Mouse (Mus musculus) gastrocnemius, adult 2 months (tissue): ENCODE results near the gene Gm6676. TPM values are rescaled to one million over a fixed set of nuclear protein-coding genes. Genes with fewer than 3 reads are reported as not detected.
"Not testable (repeated sequence)": the region's sequence is repeated elsewhere in the genome, so short reads cannot be mapped to it uniquely, and the experiment has no call there.

Experiments used
- DNase-seq: peaks from one replicate; pipeline ENCODE4 v3.0.0; 2022
- H3K27ac ChIP-seq: fragments of 200-600 bp; 2 replicates; pipeline ENCODE4 v1.8.1; 2022; ENCODE audit warnings: mild to moderate bottlenecking
- H3K4me3 ChIP-seq: fragments of 200-600 bp; 2 replicates; pipeline ENCODE4 v1.8.1; 2022; ENCODE audit warnings: mild to moderate bottlenecking, moderate library complexity
- intact Hi-C: fragments of 180-260 bp; cut with DNase I; formaldehyde crosslinking; loops from one replicate; pipeline ENCODE4 v1.15.1; 2025
- long read RNA-seq, 2 experiments: library from polyadenylated mRNA; stranded (forward); transcript quantifications; one replicate each; pipeline ENCODE4 v2.0.0; 2021
- total RNA-seq, 2 experiments: library from RNA; stranded (reverse); gene quantifications; 2 replicates each; pipeline ENCODE4 v1.2.3; 2021

The Gm6676 gene
- total RNA-seq, result not detected
- long read RNA-seq, experiment 1, result 0 reads
- long read RNA-seq, experiment 2, result 0 reads

DNA sequence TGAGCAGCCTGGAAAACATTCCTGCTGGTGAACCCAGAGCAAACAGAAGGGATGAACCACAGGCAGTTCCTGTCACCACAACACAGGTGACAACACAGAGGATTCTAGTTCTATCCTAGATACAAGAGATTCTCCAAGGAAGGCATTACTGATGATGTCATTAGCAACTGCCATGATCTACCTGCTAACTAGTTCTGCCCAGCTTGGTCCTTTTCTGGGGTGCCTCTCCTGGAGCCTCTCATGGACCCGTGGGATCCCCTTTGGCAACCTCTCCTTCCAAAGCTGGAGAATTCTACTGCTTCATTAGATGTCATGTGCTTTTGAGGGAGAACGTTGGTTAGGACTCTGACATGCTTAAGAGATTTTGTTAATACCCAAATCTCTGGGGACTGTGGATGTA lies at the start of gene Gm6676:
Gene Gm6676 (minus strand): TSS at position 101 of the 400 bp plus-strand sequence.
- H3K4me3 ChIP-seq, intact Hi-C loops, H3K27ac ChIP-seq, DNase-seq: not testable (repeated sequence)

- intact Hi-C loops, result not testable (repeated sequence)
Measured at GRCm38 (mm10) chr14:7174483-7174971, 49.3 kb upstream of the Gm6676 start, which contains the start of gene Gm3512. Gene Gm3512, minus strand, starts transcription at chr14:7174533.

GRCm38 (mm10) chr14:7105124-7105802 lies 19.9 kb downstream of the Gm6676 start:
- H3K27ac ChIP-seq, intact Hi-C loops: not testable (repeated sequence)
- peak; percentile 13 for DNase-seq

More at GRCm38 (mm10) chr14:7174483-7174971, 49.3 kb upstream of the Gm6676 start, which contains the start of gene Gm3512:
- peak within 1 kb of the TSS; percentile 49 for H3K4me3 ChIP-seq
- H3K27ac ChIP-seq, DNase-seq: not testable (repeated sequence)

DNA sequence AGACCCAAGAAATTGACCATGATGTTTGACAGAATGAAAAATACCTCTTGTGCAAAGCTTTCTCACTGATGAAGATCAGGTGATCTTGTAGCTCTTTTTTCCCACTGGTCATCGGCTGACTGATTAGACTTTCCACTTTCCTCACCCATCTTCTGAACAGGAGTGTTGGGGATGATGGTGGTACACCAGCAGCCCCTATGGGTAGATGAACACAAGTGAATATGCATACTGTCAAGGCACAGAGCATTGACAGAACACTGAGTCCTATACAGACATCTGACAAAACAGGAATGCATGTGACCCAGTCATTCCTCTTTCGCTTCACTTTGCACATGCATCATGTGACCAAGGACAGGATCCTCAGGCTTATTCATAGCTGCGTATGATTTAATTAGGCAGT lies 24.7 kb downstream of the Gm6676 start, which contains the start of gene Gm3696:
Gene Gm3696 (minus strand): TSS at position 101 of the 400 bp plus-strand sequence.
- DNase-seq, intact Hi-C loops, H3K4me3 ChIP-seq, H3K27ac ChIP-seq: not testable (repeated sequence)

More at GRCm38 (mm10) chr14:7105124-7105802, 19.9 kb downstream of the Gm6676 start:
- H3K4me3 ChIP-seq, result 0 out of 2 replicates have a peak overlapping the region, but pooled peaks have one; percentile 40

Other genes with a start within 250 kb of the Gm6676 start
- under 1 TPM in 1 of 2 experiments, not detected in 1; 0.28 TPM for gene Gm3667, start 235.4 kb downstream of the Gm6676 start, total RNA-seq
- not detected for gene Gm6356, start 151.6 kb downstream of the Gm6676 start, total RNA-seq
- gene Gm10406, start 98.0 kb downstream of the Gm6676 start, total RNA-seq, result not detected
- not detected for gene Gm3685, start 80.4 kb downstream of the Gm6676 start, total RNA-seq
- gene Gm3696, start 24.8 kb downstream of the Gm6676 start, total RNA-seq, result under 1 TPM in 1 of 2 experiments, not detected in 1; 0.17 TPM
- gene Gm3512, start 49.1 kb upstream of the Gm6676 start, total RNA-seq, result under 1 TPM in 1 of 2 experiments, not detected in 1; 0.20 TPM
- gene Gm16434, start 69.1 kb upstream of the Gm6676 start, total RNA-seq, result not detected
- not detected for gene Gm3727, start 139.3 kb upstream of the Gm6676 start, total RNA-seq
- gene Gm3739, start 189.6 kb upstream of the Gm6676 start, total RNA-seq, result not detected
- not detected for gene Gm5797, start 207.0 kb upstream of the Gm6676 start, total RNA-seq
- gene Gm8374, start 239.7 kb upstream of the Gm6676 start, total RNA-seq, result not detected